Mouse (Mus musculus) small intestine, adult 10 weeks (tissue): ENCODE results near the gene Mab21l3. TPM values are rescaled to one million over a fixed set of nuclear protein-coding genes. Genes with fewer than 3 reads are reported as not detected.

Experiments used
- polyA plus RNA-seq: library from polyadenylated mRNA; stranded (reverse); fragments of 350-450 nt; fragmentation: Illumina TruSeq; extraction: RNeasy Lipid Tissue Mini Kit (QIAGEN cat#74804); gene quantifications from one replicate; pipeline ENCODE4 v1.2.3, GENCODE M21; 2014; ENCODE audit warnings: low replicate concordance

The Mab21l3 gene
- not detected for polyA plus RNA-seq

DNA sequence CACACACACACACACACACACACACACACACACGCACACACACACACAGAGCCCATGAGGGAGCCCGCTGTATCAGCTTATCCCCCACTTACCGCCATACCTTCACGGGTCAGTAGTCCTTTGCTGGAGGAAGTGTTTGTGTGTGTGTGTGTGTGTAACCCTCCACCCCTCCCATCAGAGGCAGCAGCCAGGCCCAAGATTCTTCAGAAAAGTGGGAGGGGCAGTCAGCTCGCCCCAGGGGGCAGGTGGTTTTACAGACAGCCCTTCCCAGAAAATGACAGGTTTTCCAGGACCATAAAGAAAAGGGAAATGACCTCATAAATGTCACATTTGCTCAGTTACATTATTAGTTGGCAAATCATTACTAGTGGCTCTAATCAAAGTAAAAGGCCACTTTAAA, at the start of gene Mab21l3:
Gene Mab21l3, minus strand, starts transcription at position 144 of the 400 bp plus-strand sequence.

Other genes with a start within 250 kb of the Mab21l3 start
- gene Atp1a1, start 244.3 kb downstream of the Mab21l3 start, polyA plus RNA-seq = 345 TPM
- 3.9 TPM for gene Slc22a15, start 75.5 kb upstream of the Mab21l3 start, polyA plus RNA-seq
- gene Nhlh2, start 161.1 kb upstream of the Mab21l3 start, polyA plus RNA-seq = not detected
- 4.7 TPM for gene Casq2, start 237.5 kb upstream of the Mab21l3 start, polyA plus RNA-seq